Comparison of ENCODE assay signal across 9 mouse cellular contexts in genomic region chr3:104791017-104791416, GRCm38 (mm10). TPM values are rescaled to one million over a fixed set of nuclear protein-coding genes. Genes with fewer than 3 reads are reported as not detected.
DNase-seq lines count a peak whose midpoint lies in the region; ATAC-seq and TF ChIP-seq lines count a peak whose summit lies in the region.
"Had no signal": no experiment of that assay in that cellular context is flagged by ENCODE, and none has a peak within 500 bp of the region (broad histone marks: within the 10 kb centered on the region; RNA-seq: fewer than 3 reads in every experiment).

No protein-coding gene starts in this region.

- peak overlapping the region; percentile 76 for H3K9ac ChIP-seq in embryonic facial prominence, embryonic 11.5 days (replicated peaks; ENCODE audit: low read length)
- H3K9ac ChIP-seq in hindbrain, embryonic 13.5 days: peak overlapping the region; percentile 76
- H3K9ac ChIP-seq in midbrain, embryonic 13.5 days (replicated peaks): 0 out of 2 replicates have a peak overlapping the region, but pooled peaks have one; percentile 41

- H3K4me3 ChIP-seq in kidney, adult 2 months (ENCODE audit: insufficient read depth, low read depth, low read length): peak overlapping the region; percentile 66; the same call in 1 of the 2 replicates
- H3K4me3 ChIP-seq in embryonic facial prominence, embryonic 11.5 days (ENCODE audit: low read depth, low read length): peak overlapping the region; percentile 61
- peak overlapping the region; percentile 52; the same call in 1 of the 2 replicates for H3K4me3 ChIP-seq in hindbrain, embryonic 13.5 days
- H3K4me3 ChIP-seq in midbrain, embryonic 13.5 days (replicated peaks): peak overlapping the region; percentile 11; the same call in 1 of the 2 replicates

- peaks cover 25% of the 10 kb centered on the region; the same call in 1 of the 2 replicates for H3K4me1 ChIP-seq in kidney, adult 2 months (ENCODE audit: control insufficient read depth, insufficient read depth, low read length)
- H3K4me1 ChIP-seq in embryonic facial prominence, embryonic 11.5 days (ENCODE audit: control insufficient read depth, insufficient read depth, low read length): peaks cover 14% of the 10 kb centered on the region
- H3K4me1 ChIP-seq in hindbrain, embryonic 13.5 days (replicated peaks): peaks cover 49% of the 10 kb centered on the region
- peaks cover 49% of the 10 kb centered on the region for H3K4me1 ChIP-seq in midbrain, embryonic 13.5 days (replicated peaks)

- no peak for DNase-seq in kidney, adult 2 months
- no peak for DNase-seq in kidney, postnatal 14 days
- DNase-seq in embryonic facial prominence, embryonic 11.5 days (ENCODE audit: low spot score): no peak
- no peak for DNase-seq in spleen, adult 18-20 months
- no peak for DNase-seq in gastrocnemius, adult 18-20 months (ENCODE audit: low spot score)
- DNase-seq in cerebellum, adult 9-10 months: no peak

- ATAC-seq in embryonic facial prominence, embryonic 11.5 days (replicated peaks; ENCODE audit: insufficient number of reproducible peaks, low FRiP score, low TSS enrichment, low read depth): no peak
- ATAC-seq in hindbrain, embryonic 13.5 days (ENCODE audit: low FRiP score): no peak
- no peak for ATAC-seq in midbrain, embryonic 13.5 days

- no peak for TF ChIP-seq CTCF in kidney, adult 2 months (conservative IDR thresholded peaks at IDR 0.05; ENCODE audit: insufficient read depth, insufficient read length, low read depth, low read length)

- no peaks in the 10 kb centered on the region for H3K27me3 ChIP-seq in kidney, adult 2 months (replicated peaks; ENCODE audit: control insufficient read depth, insufficient read depth, low read length)
- H3K27me3 ChIP-seq in embryonic facial prominence, embryonic 11.5 days (ENCODE audit: control insufficient read depth, insufficient read depth, low read length): no peaks in the 10 kb centered on the region
- H3K27me3 ChIP-seq in hindbrain, embryonic 13.5 days: peaks cover 38% of the 10 kb centered on the region
- peaks cover 37% of the 10 kb centered on the region for H3K27me3 ChIP-seq in midbrain, embryonic 13.5 days

- H3K9me3 ChIP-seq in embryonic facial prominence, embryonic 11.5 days (replicated peaks; ENCODE audit: control insufficient read depth, low read length): no peaks in the 10 kb centered on the region
- no peaks in the 10 kb centered on the region for H3K9me3 ChIP-seq in hindbrain, embryonic 13.5 days
- no peaks in the 10 kb centered on the region for H3K9me3 ChIP-seq in midbrain, embryonic 13.5 days

- no peak overlapping the region for H3K27ac ChIP-seq in kidney, adult 2 months (ENCODE audit: insufficient read depth, low read depth, low read length)
- H3K27ac ChIP-seq in embryonic facial prominence, embryonic 11.5 days (replicated peaks; ENCODE audit: low read depth, low read length): peak overlapping the region; percentile 72
- peak overlapping the region; percentile 18; the same call in 1 of the 2 replicates for H3K27ac ChIP-seq in hindbrain, embryonic 13.5 days
- H3K27ac ChIP-seq in midbrain, embryonic 13.5 days: no peak overlapping the region
- H3K27ac ChIP-seq: macrophage had no signal

- H3K36me3 ChIP-seq in kidney, adult 2 months (ENCODE audit: control insufficient read depth, insufficient read depth, low read length): no peaks in the 10 kb centered on the region
- no peaks in the 10 kb centered on the region; the same call in 1 of the 2 replicates for H3K36me3 ChIP-seq in embryonic facial prominence, embryonic 11.5 days (replicated peaks; ENCODE audit: control insufficient read depth, insufficient read depth, low read depth, low read length)
- H3K36me3 ChIP-seq in hindbrain, embryonic 13.5 days: peaks cover 9% of the 10 kb centered on the region
- 0 out of 2 replicates have a peak, but pooled peaks cover 5% of the 10 kb centered on the region for H3K36me3 ChIP-seq in midbrain, embryonic 13.5 days

- 48% methylated on average over 4 of the region's 4 CpGs for WGBS in kidney, adult 2 months
- WGBS in embryonic facial prominence, embryonic 11.5 days: 17% methylated on average over 4 of the region's 4 CpGs
- WGBS in hindbrain, embryonic 13.5 days: 13% methylated on average over 4 of the region's 4 CpGs
- WGBS in midbrain, embryonic 13.5 days: 32% methylated on average over 4 of the region's 4 CpGs

- TF ChIP-seq POLR2A in kidney, adult 2 months (IDR thresholded peaks at IDR 0.05; ENCODE audit: low read depth, low read length): no peak

- peak overlapping the region; percentile 65 for H3K4me2 ChIP-seq in embryonic facial prominence, embryonic 11.5 days (ENCODE audit: low read depth, low read length)
- peak overlapping the region; percentile 86 for H3K4me2 ChIP-seq in hindbrain, embryonic 13.5 days
- peak overlapping the region; percentile 93 for H3K4me2 ChIP-seq in midbrain, embryonic 13.5 days (replicated peaks)

RNA-seq across cellular contexts. Expression of gene Rhoc, which starts 2.8 kb away (rescaled TPM):
- polyA plus RNA-seq in kidney, adult 2 months (2012; rRNA removed): 75.7 and 87.2 TPM in 2 replicates
- 127 and 129 TPM in 2 replicates for polyA plus RNA-seq in embryonic facial prominence, embryonic 11.5 days (2014; fragmentation: Nextera tagmentation; extraction: Ambion mirVana)
- polyA plus RNA-seq in hindbrain, embryonic 13.5 days (2015; fragmentation: Nextera tagmentation; extraction: Ambion mirVana): 55.4 and 61.7 TPM in 2 replicates
- polyA plus RNA-seq in midbrain, embryonic 13.5 days (2015; fragmentation: Nextera tagmentation; extraction: Ambion mirVana): 39.7 and 43.2 TPM in 2 replicates
- 10 to 100 TPM; 36.1 to 41.4 TPM for total RNA-seq in gastrocnemius, adult 18-20 months (2021)

RNA-seq across cellular contexts. Expression of gene Fam19a3, which starts 9.4 kb away (rescaled TPM):
- polyA plus RNA-seq in kidney, adult 2 months (2012; rRNA removed): 0.35 and 0.45 TPM in 2 replicates
- 0.13 TPM in 1 of 2 replicates, not detected in the other for polyA plus RNA-seq in embryonic facial prominence, embryonic 11.5 days (2014; fragmentation: Nextera tagmentation; extraction: Ambion mirVana)
- polyA plus RNA-seq in hindbrain, embryonic 13.5 days (2015; fragmentation: Nextera tagmentation; extraction: Ambion mirVana): 0.04 and 0.06 TPM in 2 replicates
- not detected in 2 replicates for polyA plus RNA-seq in midbrain, embryonic 13.5 days (2015; fragmentation: Nextera tagmentation; extraction: Ambion mirVana)
- total RNA-seq in gastrocnemius, adult 18-20 months (2021): 1 to 10 TPM; 2.1 to 3.4 TPM
- polyA plus RNA-seq: macrophage had no signal

RNA-seq across cellular contexts. Expression of gene Ppm1j, which starts 10.2 kb away (rescaled TPM):
- 3.4 and 4.0 TPM in 2 replicates for polyA plus RNA-seq in kidney, adult 2 months (2012; rRNA removed)
- 1.2 and 2.1 TPM in 2 replicates for polyA plus RNA-seq in embryonic facial prominence, embryonic 11.5 days (2014; fragmentation: Nextera tagmentation; extraction: Ambion mirVana)
- 0.57 and 0.92 TPM in 2 replicates for polyA plus RNA-seq in hindbrain, embryonic 13.5 days (2015; fragmentation: Nextera tagmentation; extraction: Ambion mirVana)
- polyA plus RNA-seq in midbrain, embryonic 13.5 days (2015; fragmentation: Nextera tagmentation; extraction: Ambion mirVana): 0.30 and 0.77 TPM in 2 replicates
- total RNA-seq in gastrocnemius, adult 18-20 months (2021): 10 to 100 TPM; 28.6 to 35.3 TPM

RNA-seq across cellular contexts. Expression of gene Mov10, which starts 27.3 kb away (rescaled TPM):
- polyA plus RNA-seq in kidney, adult 2 months (2012; rRNA removed): 14.1 and 14.2 TPM in 2 replicates
- polyA plus RNA-seq in embryonic facial prominence, embryonic 11.5 days (2014; fragmentation: Nextera tagmentation; extraction: Ambion mirVana): 36.4 and 47.8 TPM in 2 replicates
- 10.2 and 14.5 TPM in 2 replicates for polyA plus RNA-seq in hindbrain, embryonic 13.5 days (2015; fragmentation: Nextera tagmentation; extraction: Ambion mirVana)
- 6.2 and 8.7 TPM in 2 replicates for polyA plus RNA-seq in midbrain, embryonic 13.5 days (2015; fragmentation: Nextera tagmentation; extraction: Ambion mirVana)
- total RNA-seq in gastrocnemius, adult 18-20 months (2021): 1 to 10 TPM in 1 of 2 experiments, under 1 TPM in 1; 0.71 to 1.6 TPM

Comparison
In these comparisons a context has a peak if more than half of its experiments do, and no peak if none do; other contexts are left out.
1. H3K27ac ChIP-seq: peak in embryonic facial prominence, embryonic 11.5 days (single experiment) and hindbrain, embryonic 13.5 days (single experiment); none in kidney, adult 2 months (single experiment) and midbrain, embryonic 13.5 days (single experiment).
2. H3K4me3 ChIP-seq: peak in every context shown above with its lines; median percentile 66 in kidney, adult 2 months; 61 in embryonic facial prominence, embryonic 11.5 days; 52 in hindbrain, embryonic 13.5 days; 11 in midbrain, embryonic 13.5 days.
3. Peak in every context shown above with its lines, with median percentiles within 50 percentile points of each other: H3K4me2 ChIP-seq and H3K9ac ChIP-seq.